Mouse (Mus musculus): Measurements from ENCODE around the gene Fshr.
A peak's percentile ranks its signal among the peaks of the same experiment; 100 is the strongest.
"Not testable (repeated sequence)": the region's sequence is repeated elsewhere in the genome, so short reads cannot be mapped to it uniquely, and the experiment has no call there.

The Fshr gene

DNA sequence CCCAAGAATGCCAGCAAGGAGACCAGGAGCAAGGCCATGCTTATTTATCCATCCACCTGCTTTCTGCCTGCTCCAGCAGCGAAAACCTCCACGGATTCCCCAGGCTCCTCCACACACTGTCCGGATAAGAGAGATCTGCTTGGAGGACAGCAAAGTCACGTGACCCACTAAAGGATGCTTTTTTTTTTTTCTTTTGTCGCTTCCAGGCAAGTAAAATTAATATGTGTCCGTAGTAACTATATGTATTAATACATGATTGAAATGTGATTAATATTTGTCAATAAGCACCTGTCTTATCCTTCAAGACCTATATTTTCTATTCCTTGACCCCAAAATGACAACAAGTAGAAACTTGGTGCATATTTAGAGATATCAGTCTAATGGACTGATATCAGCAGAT lies at the start of gene Fshr:
Fshr (minus strand) TSS at position 101 of the 400 bp plus-strand sequence.
- no peak for DNase-seq (ENCODE audit: low spot score in 2 of 2)

- no peak for DNase-seq (ENCODE audit: low spot score in 2 of 2)
Measured at GRCm38 (mm10) chr17:89202181-89202580, 1.7 kb upstream of the Fshr start.

- DNase-seq (ENCODE audit: low spot score in 2 of 2) = no peak
Measured at GRCm38 (mm10) chr17:89173545-89173944, 26.9 kb downstream of the Fshr start.

DNA sequence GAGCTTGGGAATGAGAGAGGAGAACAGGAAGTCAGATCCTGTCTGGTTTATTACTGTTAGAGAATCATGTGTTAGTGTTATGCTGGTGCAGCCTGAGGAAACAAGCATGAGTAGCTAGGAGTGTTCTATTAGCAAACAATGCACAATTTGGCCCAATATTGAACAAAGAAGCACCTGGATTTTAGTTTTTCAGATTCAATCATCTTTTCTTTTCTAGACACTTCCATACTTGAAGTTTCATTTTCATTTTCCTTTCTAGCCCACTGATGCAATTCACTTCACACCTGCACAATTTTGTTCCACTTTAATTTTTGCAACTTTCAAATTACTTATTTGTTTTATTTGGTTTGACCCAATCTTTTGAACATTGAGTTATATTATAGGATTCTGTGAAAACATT lies 35.7 kb downstream of the Fshr start:
- no peak for DNase-seq (ENCODE audit: low spot score in 2 of 2)

DNA sequence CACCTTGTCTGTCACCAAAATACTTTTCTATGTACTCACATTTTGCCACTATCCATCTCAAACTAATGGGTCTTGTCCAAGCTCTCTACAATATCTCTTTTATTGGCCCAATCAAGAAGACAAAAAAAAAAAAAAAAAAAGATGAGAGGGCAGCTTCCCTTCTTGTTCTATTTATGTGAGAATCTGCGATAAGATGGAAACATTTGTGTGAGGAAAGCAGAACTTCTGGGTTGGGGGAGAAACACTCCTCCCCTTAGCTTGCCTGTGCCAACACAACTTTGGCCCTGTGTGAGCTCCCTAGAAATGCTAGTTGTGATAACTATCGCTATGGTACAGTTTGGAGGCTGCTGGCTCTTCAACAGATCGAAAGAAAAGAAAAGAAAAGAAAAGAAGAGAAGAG lies 38.0 kb downstream of the Fshr start:
- DNase-seq (ENCODE audit: low spot score in 2 of 2) = no peak

DNA sequence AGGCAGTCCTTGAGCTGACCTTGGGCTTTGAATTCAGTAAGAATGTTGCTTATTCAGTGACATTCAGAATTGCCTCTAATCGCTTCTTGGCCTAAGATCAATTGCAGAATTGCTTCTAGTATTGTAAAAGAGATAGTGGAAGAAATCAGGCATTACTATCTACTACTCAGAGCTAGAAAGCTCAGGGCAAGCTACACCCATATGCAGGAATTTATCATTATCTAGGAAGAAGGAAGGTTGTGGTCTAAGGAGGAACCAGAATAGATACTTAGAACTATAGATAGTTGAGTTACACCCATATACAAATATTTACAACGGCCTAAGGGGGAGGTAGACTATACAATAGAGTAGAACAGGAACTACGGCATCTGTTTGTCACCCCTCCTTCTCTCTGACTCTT lies 41.1 kb downstream of the Fshr start:
- not testable (repeated sequence) for DNase-seq (ENCODE audit: low spot score in 2 of 2)

- DNase-seq (ENCODE audit: low spot score in 2 of 2) = no peak
Measured at GRCm38 (mm10) chr17:89144806-89145205, 55.7 kb downstream of the Fshr start.

GRCm38 (mm10) chr17:89120023-89120422 lies 80.5 kb downstream of the Fshr start:
- DNase-seq (ENCODE audit: low spot score in 2 of 2) = no peak

DNA sequence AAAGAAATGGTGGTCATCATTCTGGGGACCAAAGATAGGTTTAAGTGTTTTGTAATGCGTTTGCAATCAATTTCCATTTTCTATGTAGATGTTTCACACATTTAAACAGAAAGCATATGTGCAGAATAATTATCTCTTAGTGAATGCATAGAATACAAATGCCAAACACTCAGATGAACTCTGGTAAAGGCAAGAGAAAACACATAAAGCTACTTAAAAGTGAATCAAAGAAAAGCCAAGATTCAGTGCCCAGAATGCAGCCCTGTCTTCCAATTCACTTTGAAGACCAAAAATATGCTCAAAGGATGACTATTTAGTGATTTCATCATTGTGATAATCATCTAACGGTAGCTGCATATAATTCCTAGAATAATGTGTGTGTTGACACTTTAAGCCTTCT lies 81.2 kb downstream of the Fshr start:
- no peak for DNase-seq (ENCODE audit: low spot score in 2 of 2)

- DNase-seq (ENCODE audit: low spot score in 2 of 2) = no peak
Measured at GRCm38 (mm10) chr17:89113944-89114343, 86.5 kb downstream of the Fshr start.

DNA sequence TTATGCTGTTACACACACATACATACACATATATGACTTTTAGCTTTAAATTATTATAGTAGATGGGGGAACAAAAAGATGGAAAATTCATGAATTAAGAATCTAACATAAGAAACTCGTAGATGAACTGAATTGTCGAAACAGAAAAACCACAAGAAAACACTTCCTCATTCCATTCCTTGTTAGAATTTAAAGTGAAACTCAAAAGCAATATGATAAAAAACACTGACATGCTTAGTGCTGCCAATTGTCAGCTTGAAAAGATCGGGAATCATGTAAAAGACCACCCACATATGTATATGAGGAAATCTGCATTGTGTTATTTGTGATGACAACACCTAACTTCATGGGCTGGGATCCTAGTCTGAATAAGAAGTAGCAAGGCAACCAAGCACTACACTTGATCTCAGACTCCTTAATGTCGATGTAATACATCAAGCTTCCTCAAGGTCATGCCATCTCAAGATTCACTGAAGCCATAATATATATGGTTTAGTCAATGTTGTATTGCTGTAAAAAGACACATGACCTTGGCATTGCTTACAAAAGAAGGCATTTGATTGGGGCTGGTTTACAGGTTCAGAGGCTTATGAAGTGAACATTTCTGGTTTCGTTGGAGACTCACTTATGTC lies 99.6 kb downstream of the Fshr start:
- DNase-seq (ENCODE audit: low spot score in 2 of 2) = no peak

- not testable (repeated sequence) for DNase-seq (ENCODE audit: low spot score in 2 of 2)
Measured at GRCm38 (mm10) chr17:89099733-89100132, 100.7 kb downstream of the Fshr start.

GRCm38 (mm10) chr17:89089692-89090475 lies 110.6 kb downstream of the Fshr start:
- no peak for DNase-seq (ENCODE audit: low spot score in 2 of 2)

- no peak for DNase-seq (ENCODE audit: low spot score in 2 of 2)
Measured at GRCm38 (mm10) chr17:89082897-89083296, 117.6 kb downstream of the Fshr start.

GRCm38 (mm10) chr17:89079706-89080105 lies 120.8 kb downstream of the Fshr start:
- DNase-seq (ENCODE audit: low spot score in 2 of 2) = no peak

DNA sequence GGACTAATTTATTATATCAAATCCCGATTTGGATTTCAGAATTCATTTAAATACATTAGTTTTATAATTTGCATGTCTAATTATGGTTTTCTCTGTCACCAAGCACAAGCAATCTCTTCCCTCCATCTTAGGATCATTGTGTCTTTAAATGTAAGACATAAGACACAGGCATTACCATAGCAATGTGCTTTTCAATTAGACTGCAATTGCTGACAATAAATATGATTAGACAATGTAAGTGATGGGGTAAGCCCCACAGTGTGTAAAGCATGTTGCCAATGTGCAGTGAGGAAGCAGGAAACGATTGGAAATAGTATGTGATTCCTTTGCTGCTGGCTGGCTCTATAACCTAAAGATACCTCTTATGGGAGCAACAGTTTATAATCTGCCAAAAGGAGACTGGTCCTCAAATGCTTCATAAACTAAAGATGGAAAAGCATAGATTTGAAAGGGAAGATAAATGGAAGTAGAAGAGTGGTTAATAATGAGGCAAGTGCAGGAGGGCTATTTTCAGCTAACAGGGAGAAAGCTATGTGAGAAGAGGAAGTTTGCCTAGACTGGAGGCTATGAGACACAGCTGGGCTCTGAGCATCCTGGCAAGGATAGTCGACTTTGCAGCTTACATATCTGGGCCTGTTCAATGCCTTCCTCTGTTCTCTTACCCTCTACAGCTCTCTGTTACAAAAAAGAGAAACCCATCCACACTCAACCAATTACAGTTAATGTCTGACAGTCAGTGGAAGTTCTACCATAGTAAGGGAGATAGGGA lies 136.0 kb downstream of the Fshr start:
- no peak for DNase-seq (ENCODE audit: low spot score in 2 of 2)

GRCm38 (mm10) chr17:89062348-89062949 lies 138.0 kb downstream of the Fshr start:
- DNase-seq (ENCODE audit: low spot score in 2 of 2) = no peak

- no peak for DNase-seq (ENCODE audit: low spot score in 2 of 2)
Measured at GRCm38 (mm10) chr17:89051031-89051563, 149.4 kb downstream of the Fshr start.

DNA sequence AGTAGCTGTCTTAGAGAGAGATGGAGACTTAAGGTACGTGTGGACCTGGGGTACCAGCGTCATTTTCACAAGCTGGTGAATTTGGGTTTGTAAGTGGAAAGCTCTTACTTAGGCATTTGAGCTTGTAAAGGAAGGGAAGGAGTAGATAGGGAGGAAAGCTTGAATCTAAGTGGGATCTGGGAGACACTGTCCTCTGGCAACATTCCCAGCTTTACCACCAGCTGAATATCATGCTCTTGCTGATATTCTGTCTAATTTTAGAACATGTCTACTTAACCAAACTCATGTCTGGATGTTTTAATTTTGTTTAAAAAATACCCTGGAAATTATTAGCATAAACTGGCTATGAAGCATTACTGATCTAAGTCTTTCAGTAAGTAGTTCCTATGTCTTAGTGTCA lies 151.4 kb downstream of the Fshr start:
- no peak for DNase-seq (ENCODE audit: low spot score in 2 of 2)

DNA sequence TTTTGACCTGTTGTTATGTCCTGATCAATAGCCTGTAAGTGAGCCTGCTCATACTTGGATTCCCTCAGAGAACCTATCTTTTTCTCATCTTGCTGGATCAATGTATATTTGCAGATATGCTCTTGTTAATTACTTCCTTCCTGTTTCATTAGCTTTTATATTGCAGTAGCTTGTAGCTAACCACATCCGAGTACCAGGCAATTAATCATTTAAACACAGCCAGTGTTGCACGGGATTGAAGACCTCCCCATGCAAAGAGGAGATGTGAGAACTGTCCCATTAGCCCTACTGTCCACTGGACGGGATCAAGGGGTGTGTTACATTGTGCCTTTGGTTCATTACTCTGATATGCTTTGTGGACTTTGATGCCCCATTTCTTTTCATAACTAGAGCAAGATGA lies 154.5 kb downstream of the Fshr start:
- no peak for DNase-seq (ENCODE audit: low spot score in 2 of 2)

DNA sequence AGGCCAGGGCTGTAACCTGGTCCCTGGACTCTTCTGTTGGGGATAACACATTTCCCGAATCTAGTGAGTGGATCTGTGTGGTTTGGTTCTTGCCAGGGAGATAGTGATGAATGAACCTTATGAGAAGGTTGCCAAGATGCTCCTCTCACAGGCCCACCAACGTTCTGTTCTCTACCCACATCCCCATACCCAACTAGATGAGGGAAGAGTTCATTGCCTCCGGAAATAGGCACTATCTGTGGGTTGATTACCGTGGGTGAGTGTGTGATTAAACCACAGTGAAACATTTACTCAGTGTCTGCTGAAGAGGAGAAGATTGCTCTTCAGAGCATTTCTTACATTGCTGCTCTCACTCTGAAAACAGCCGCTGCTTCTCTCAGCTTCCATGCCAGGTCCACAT lies 163.8 kb downstream of the Fshr start:
- peak in 1 of 2 experiments; percentile 11 for DNase-seq (ENCODE audit: low spot score in 2 of 2)

DNA sequence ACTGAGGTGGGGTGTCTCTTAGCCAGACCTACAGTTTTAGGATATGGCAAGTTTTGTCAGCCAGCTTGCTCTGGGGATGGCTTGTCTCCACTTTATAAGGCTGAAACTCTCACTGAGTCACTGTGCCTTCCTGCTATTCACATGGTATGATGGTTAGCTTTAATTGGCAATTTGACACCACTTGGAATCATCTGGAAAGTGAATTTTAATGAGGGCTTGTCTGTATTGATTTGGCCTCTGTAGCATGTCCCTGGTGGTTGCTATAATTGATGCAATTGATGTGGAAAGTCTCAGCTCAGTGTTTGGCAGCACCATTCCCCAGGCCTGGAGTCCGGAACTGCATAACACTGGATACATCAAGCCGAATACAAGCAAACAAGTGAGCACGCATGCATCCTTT lies 164.4 kb downstream of the Fshr start:
- no peak for DNase-seq (ENCODE audit: low spot score in 2 of 2)
